Mouse (Mus musculus) fibroblast of lung, adult 2 months (primary cell): Measurements from ENCODE around the gene Farsa.
"Not testable (repeated sequence)": the region's sequence is repeated elsewhere in the genome, so short reads cannot be mapped to it uniquely, and the experiment has no call there.

Experiments
- DNase-seq: peaks from one replicate; pipeline ENCODE4 v3.0.0-alpha.2; 2011; ENCODE audit warnings: low read depth

Farsa gene

GRCm38 (mm10) chr8:84874339-84874738 is 17.6 kb downstream of the Farsa start:
- DNase-seq: no peak

GRCm38 (mm10) chr8:84877297-84878035 is 20.7 kb downstream of the Farsa start:
- DNase-seq: no peak

GRCm38 (mm10) chr8:84878915-84879314 is 22.1 kb downstream of the Farsa start:
- DNase-seq: no peak

- DNase-seq: no peak
Observed at GRCm38 (mm10) chr8:84884728-84885127, 27.9 kb downstream of the Farsa start.

GRCm38 (mm10) chr8:84888280-84888679 is 31.5 kb downstream of the Farsa start:
- DNase-seq: no peak

- DNase-seq: no peak
Observed at GRCm38 (mm10) chr8:84889141-84889540, 32.4 kb downstream of the Farsa start.

GRCm38 (mm10) chr8:84892993-84893708 is 36.4 kb downstream of the Farsa start:
- DNase-seq: no peak

GRCm38 (mm10) chr8:84893709-84894134 is 36.9 kb downstream of the Farsa start, which contains the start of gene Gcdh:
Gene Gcdh, minus strand, starts transcription at chr8:84893921.
- peak; percentile 98 for DNase-seq

GRCm38 (mm10) chr8:84895963-84896362 is 39.2 kb downstream of the Farsa start:
- DNase-seq: no peak

- no peak for DNase-seq
Observed at GRCm38 (mm10) chr8:84901071-84901470, 44.3 kb downstream of the Farsa start.

GRCm38 (mm10) chr8:84901752-84902151 is 45.0 kb downstream of the Farsa start, which contains the start of gene Klf1:
Gene Klf1, plus strand, starts transcription at chr8:84901928.
- no peak for DNase-seq

- no peak for DNase-seq
Observed at GRCm38 (mm10) chr8:84902367-84902919, 45.7 kb downstream of the Farsa start.

- DNase-seq: peak; percentile 70
Observed at GRCm38 (mm10) chr8:84902920-84903661, 46.3 kb downstream of the Farsa start.

- no peak for DNase-seq
Observed at GRCm38 (mm10) chr8:84904351-84904750, 47.6 kb downstream of the Farsa start.

- DNase-seq: no peak
Observed at GRCm38 (mm10) chr8:84907037-84907436, 50.2 kb downstream of the Farsa start.

GRCm38 (mm10) chr8:84907493-84907892 is 50.7 kb downstream of the Farsa start:
- DNase-seq: no peak

- not testable (repeated sequence) for DNase-seq
Observed at GRCm38 (mm10) chr8:84907979-84908378, 51.2 kb downstream of the Farsa start.

GRCm38 (mm10) chr8:84908421-84909161 is 51.8 kb downstream of the Farsa start, which contains the start of gene Dnase2a:
Gene Dnase2a, plus strand, starts transcription at chr8:84908560.
- peak; percentile 95 for DNase-seq

- no peak for DNase-seq
Observed at GRCm38 (mm10) chr8:84909162-84909767, 52.5 kb downstream of the Farsa start.

- DNase-seq: no peak
Observed at GRCm38 (mm10) chr8:84909949-84910348, 53.2 kb downstream of the Farsa start.

GRCm38 (mm10) chr8:84910551-84910950 is 53.8 kb downstream of the Farsa start:
- no peak for DNase-seq
